Mouse (Mus musculus): Measurements from ENCODE around the gene Arhgef7. TPM values are rescaled to one million over a fixed set of nuclear protein-coding genes. Genes with fewer than 3 reads are reported as not detected.

The Arhgef7 gene
- total RNA-seq, 2 experiments from 2014 or later, result 129 to 140 TPM

DNA sequence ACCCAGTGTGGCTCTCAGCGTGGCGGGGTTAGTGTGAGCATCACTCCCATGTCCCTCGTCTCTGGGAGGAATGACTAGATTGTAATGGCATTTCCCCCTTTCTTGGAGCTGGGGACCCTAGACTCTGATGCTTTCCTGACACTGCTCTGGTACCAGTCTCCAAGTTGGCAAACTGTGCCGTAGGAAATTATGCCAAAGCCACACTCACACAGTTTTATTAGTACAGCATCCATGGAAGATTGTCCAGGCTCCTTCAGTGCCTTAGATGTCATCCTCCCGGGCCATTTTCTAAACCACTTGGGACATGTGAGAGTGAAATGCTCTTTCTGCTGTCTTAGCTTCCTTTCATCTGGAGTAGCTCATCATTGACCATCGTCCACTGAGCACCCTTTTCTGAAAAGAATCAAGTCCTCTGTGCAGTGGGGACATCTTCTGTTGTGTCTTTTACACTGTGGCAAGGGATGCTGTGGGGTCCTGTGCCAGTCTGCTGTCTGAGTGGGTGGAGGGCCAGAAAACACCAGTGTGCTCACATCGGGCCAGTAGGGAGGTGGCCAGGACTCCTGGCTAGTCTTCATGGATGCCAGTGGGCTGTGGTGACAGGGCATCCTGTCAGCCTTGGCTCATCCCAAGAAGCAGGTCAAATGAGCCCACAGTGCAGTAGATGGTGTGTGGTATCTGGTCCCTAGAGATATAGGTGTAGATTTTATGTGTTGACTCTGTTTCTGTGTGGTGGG, 56.5 kb downstream of the Arhgef7 start:
- intact Hi-C loops (cut with DNase I), result loop anchor here (5.0 kb wide), 1 partner anchor 57 kb away; the partner anchor contains the start of gene Arhgef7
- DNase-seq (ENCODE audit: extremely low spot score in 1 of 2, low spot score in 2 of 2), result no peak
- no peak for TF ChIP-seq CTCF (IDR thresholded peaks at IDR 0.05)
- no peak overlapping the region for H3K27ac ChIP-seq
- H3K4me3 ChIP-seq, result no peak overlapping the region

DNA sequence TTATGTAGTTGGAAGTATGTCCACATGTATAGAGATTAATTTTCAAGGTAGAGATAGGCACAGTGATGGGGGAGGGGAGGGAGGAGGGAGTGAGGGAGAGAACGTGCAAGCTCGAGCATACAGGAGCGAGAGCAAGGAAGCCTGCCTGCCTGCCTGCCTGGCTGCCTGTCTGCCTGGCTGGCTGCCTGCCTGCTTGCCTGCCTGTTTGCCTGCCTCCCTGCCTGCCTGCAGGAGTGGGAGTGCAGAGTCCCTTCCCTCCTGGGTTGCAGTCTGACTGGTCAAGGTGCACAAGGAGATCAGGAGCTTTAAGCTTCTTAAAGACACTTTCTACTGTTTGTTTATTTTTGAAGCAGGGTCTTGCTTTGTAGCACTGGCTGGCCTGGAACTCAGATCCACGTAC, 57.6 kb downstream of the Arhgef7 start:
- TF ChIP-seq CTCF (IDR thresholded peaks at IDR 0.05), result no peak
- H3K27ac ChIP-seq, result no peak overlapping the region
- no peak for DNase-seq (ENCODE audit: extremely low spot score in 1 of 2, low spot score in 2 of 2)
- intact Hi-C loops (cut with DNase I), result no loop called here
- H3K4me3 ChIP-seq, result no peak overlapping the region

DNA sequence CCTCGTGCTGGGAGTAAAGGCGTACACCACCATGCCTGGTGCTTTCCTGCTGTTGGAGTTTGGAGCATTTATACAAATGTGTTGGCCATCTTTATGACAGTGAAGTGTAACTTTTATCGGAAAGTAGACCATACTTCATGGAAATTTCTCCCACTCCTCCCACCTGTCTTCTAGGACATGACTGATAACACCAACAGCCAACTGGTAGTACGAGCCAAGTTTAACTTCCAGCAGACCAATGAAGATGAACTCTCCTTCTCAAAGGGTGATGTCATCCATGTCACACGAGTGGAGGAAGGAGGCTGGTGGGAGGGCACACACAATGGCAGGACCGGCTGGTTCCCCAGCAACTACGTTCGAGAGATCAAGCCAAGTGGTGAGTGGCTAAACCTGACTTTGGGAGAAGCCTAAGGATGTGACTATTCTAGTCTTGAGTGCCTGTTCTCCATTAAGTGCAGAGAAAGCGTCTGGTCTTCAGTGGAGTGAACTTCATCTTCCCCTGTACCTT, 58.1 kb downstream of the Arhgef7 start:
- no peak for DNase-seq (ENCODE audit: extremely low spot score in 1 of 2, low spot score in 2 of 2)
- intact Hi-C loops (cut with DNase I), result no loop called here

DNA sequence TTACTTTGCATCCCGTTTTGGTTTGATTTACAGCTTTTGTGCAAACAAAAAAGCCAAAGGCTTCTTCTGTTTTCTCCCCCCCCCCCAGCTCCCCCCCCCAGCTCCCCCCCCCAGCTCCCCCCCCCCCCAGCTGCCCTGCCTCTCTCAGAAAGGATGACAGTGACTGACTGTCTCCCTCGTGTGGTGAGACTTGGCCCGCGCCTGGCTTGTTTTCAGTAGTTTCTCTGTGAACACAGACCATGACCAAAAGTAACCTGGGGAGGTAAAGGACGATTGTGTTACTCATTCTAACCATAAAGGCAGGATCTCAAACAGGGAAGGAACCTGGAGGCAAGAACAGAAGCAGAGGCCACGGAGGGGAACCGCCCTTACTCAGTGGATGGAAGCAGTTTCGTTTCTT, 60.7 kb downstream of the Arhgef7 start:
- H3K4me3 ChIP-seq, result no peak overlapping the region
- no peak overlapping the region for H3K27ac ChIP-seq
- TF ChIP-seq CTCF (IDR thresholded peaks at IDR 0.05), result peak; percentile 32
- intact Hi-C loops (cut with DNase I), result loop anchor here (2.0 kb wide), 1 partner anchor 29 kb away; no protein-coding TSS in a partner anchor
- no peak for DNase-seq (ENCODE audit: extremely low spot score in 1 of 2, low spot score in 2 of 2)

More for the DNA sequence above, 58.1 kb downstream of the Arhgef7 start:
- TF ChIP-seq CTCF (IDR thresholded peaks at IDR 0.05), result no peak
- Histone ChIP-seq H3K27ac (no peak overlapping the region), H3K4me3 (no peak overlapping the region)

DNA sequence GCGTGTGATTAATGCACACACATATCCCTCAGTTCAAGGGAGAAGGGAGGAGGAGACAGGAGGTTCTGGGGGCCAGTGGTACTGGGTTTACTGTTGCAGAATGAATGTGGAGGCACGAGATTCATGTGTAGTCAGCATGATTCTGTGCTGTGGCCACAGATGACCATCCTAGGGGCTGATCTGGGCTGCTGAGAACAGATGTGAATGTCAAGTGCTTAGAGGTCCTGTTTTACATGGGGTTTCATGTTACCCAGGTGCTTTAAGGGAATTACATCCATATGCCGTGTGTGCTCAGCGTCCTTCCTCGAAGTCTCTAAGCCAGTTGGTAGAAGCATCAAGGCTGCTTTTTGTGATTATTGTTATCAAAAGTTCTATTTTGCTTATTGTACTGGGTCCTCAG, 61.6 kb downstream of the Arhgef7 start:
- DNase-seq (ENCODE audit: extremely low spot score in 1 of 2, low spot score in 2 of 2), result no peak
- Histone ChIP-seq H3K27ac (no peak overlapping the region), H3K4me3 (no peak overlapping the region)
- intact Hi-C loops (cut with DNase I), result loop anchor here (2.0 kb wide), 1 partner anchor 30 kb away; no protein-coding TSS in a partner anchor
- TF ChIP-seq CTCF (IDR thresholded peaks at IDR 0.05), result no peak

DNA sequence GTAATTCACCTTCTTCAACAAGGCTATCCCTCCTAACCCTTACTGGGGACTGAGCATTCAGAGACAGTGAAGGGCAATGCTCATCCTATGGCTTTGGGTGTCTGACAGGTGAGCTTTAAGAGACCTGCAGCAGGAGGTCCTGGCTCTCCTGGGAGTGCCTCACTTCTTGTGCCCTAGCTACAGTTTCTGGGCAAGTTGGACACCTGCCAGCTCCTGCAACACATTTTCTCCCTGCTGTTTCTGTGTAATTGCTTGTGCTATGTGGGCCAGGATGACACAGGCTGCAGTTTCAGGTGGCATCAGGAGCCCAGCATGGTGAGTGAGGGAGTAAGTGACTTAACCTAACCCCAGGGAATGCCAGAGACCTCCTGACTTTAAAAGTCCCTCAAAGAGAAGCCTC, 67.4 kb downstream of the Arhgef7 start:
- no peak overlapping the region for H3K4me3 ChIP-seq
- intact Hi-C loops (cut with DNase I), result no loop called here
- no peak overlapping the region for H3K27ac ChIP-seq
- TF ChIP-seq CTCF (IDR thresholded peaks at IDR 0.05), result no peak
- DNase-seq (ENCODE audit: extremely low spot score in 1 of 2, low spot score in 2 of 2), result no peak

DNA sequence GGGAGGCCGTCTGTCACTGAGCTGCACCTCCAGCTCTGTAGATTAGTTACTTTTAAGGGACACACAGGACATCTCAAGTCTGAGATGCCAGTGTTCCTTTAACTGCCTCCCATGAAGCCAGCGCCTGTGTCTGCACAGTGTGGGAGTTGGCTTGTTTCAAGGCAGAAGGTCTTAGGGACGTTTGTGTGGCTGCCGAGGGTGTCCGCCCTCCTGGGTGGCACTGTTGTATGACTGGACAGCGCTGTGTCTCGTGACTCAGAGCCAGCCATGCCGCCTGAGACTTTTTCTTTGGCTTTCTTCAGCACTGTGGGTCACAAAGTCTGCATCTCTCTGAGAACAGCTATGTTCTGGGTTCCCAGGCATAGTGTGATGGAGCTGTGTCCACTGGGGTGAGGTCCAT, 69.6 kb downstream of the Arhgef7 start:
- intact Hi-C loops (cut with DNase I), result no loop called here
- TF ChIP-seq CTCF (IDR thresholded peaks at IDR 0.05), result no peak
- H3K4me3 ChIP-seq, result no peak overlapping the region
- no peak for DNase-seq (ENCODE audit: extremely low spot score in 1 of 2, low spot score in 2 of 2)
- 0 out of 2 replicates have a peak overlapping the region, but pooled peaks have one; percentile 0 for H3K27ac ChIP-seq

DNA sequence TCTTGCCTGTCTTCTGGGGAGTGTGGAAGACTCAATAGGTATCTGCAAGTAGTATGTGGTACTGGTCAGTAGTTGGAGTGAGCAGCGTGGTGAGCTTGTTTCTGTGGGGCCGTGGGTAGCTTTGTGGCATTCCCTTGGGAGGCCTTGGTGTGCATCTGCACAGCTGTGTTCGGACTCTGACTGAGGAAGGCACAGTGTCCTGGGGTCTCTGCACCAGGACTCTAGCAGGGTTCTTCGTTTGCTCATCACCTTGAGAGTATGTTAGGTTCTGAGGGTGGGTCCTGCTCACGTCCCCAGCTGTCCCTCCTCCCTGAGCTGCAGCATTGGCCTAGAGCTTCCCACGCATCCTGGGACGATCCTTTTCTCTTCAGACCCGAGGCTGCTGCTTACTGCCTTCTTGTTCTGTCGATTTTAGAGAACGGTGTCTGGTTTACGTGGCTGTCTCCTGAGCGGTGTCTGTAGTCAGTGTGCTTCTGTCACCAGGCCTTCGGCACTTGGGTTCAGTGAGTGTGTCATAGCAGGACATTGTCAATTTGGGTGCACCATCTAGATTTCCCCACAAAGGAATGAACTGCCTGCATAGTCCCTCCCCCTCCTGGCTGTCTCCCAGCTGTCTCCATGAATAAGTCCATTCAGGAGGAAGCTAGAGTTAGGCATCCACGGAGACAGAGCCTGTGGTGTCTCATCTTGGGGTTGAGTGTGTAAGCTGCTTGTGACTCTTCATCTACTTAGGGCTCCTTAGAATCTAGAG, 70.4 kb downstream of the Arhgef7 start:
- no peak for TF ChIP-seq CTCF (IDR thresholded peaks at IDR 0.05)
- intact Hi-C loops (cut with DNase I), result no loop called here
- Histone ChIP-seq H3K4me3 (no peak overlapping the region), H3K27ac (peak overlapping the region; percentile 9; the same call in 1 of the 2 replicates)
- DNase-seq (ENCODE audit: extremely low spot score in 1 of 2, low spot score in 2 of 2), result peak; percentile 49 to 50

DNA sequence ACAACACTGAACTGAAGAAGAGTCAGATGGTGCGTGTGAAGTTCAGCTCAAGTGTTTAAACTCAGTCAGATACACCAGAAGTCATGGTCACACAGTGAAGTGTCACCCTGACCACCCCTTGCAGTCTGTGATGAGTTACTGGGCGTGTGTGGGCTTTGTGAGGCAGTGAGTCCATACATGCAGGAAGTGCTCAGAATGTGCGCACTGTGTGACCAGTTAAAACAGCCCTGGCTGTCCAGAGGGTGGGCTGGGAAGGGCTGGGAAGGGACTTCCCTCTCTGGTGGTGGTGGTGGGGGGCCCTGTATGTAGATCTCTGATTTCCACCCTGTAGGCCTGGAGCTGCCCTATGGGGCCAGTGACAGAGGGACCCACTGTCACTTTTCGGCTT, 71.0 kb downstream of the Arhgef7 start:
- DNase-seq (ENCODE audit: extremely low spot score in 1 of 2, low spot score in 2 of 2), result no peak
- Histone ChIP-seq H3K4me3 (no peak overlapping the region), H3K27ac (no peak overlapping the region)
- no peak for TF ChIP-seq CTCF (IDR thresholded peaks at IDR 0.05)
- intact Hi-C loops (cut with DNase I), result no loop called here

DNA sequence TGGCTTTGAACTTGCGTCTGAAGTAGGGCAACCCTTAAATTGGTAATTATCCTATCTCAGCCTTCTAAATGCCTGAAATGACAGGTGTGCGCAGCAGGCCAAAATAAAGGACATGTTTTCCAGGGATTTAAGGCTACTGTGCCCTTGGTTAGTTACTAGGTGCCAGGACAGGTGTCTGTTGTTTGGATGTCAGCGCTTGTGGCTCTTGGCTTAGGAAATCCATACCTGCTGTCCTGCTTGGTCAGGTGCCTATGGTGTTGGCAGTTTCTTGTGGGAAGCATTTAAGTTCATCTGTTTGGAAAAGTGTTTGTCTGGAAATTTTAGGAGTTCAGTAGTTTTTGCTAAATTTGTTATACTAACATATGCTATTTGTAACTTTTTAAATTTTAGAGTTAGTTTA, 71.6 kb downstream of the Arhgef7 start:
- intact Hi-C loops (cut with DNase I), result no loop called here
- DNase-seq (ENCODE audit: extremely low spot score in 1 of 2, low spot score in 2 of 2), result no peak
- TF ChIP-seq CTCF (IDR thresholded peaks at IDR 0.05), result no peak
- Histone ChIP-seq H3K4me3 (no peak overlapping the region), H3K27ac (no peak overlapping the region)

DNA sequence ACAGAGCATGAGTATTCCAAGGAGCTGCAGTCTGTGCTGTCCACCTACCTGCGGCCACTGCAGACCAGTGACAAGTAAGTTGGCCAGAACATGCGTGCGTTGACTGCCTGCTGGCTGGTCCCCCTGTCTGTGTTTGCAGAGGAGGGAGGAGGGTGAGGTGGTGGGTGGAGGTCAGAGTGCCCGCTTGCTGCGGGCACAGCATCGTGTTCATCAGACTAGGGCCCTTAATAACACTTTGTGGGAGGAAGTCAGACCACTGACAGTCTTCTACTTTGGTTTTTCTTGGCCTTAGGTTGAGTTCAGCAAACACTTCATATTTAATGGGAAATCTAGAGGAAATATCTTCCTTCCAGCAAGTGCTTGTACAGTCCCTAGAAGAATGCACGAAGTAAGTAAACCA, 73.0 kb downstream of the Arhgef7 start:
- no peak for TF ChIP-seq CTCF (IDR thresholded peaks at IDR 0.05)
- intact Hi-C loops (cut with DNase I), result no loop called here

DNA sequence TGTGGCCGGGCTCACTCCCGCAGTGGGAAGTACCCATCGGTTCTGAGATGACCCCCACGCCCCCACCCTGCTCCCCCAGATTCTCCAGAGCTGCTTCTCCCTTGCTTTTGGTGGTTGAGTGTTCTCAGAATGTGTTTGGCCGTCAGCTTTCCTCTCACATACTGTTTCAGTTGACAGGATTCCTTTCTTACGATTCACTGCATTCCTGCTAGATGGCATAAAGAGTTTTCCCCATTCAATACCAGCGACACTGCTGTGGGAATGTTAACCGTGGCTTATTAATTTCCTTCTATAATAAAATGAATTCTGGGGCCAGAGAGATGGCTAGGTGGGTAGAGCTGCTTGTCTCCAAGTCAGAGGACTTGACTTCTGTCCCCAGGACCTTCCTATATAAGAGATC, 74.0 kb downstream of the Arhgef7 start:
- intact Hi-C loops (cut with DNase I), result no loop called here

More for the DNA sequence above, 73.0 kb downstream of the Arhgef7 start:
- no peak for DNase-seq (ENCODE audit: extremely low spot score in 1 of 2, low spot score in 2 of 2)
- Histone ChIP-seq H3K4me3 (no peak overlapping the region), H3K27ac (no peak overlapping the region)

More for the DNA sequence above, 74.0 kb downstream of the Arhgef7 start:
- no peak for TF ChIP-seq CTCF (IDR thresholded peaks at IDR 0.05)
- H3K27ac ChIP-seq, result no peak overlapping the region
- H3K4me3 ChIP-seq, result no peak overlapping the region
- no peak for DNase-seq (ENCODE audit: extremely low spot score in 1 of 2, low spot score in 2 of 2)

Data from left cerebral cortex, adult 2 months (tissue).